Mouse (Mus musculus) forebrain, embryonic 11.5 days (tissue): ENCODE measurements at regions not wholly inside any gene's neighbourhood (a gene's known extent, or its start where the extent isn't known, plus 50 kb on each side); places are given as distances from the start of the nearest gene placed in this dataset.

Experiments
- ATAC-seq: fragments of 200-750 bp; cut with Nextera tagmentation; replicated peaks from 2 replicates; pipeline ENCODE4 v1.8.0; 2017; ENCODE audit warnings: moderate TSS enrichment; ENCODE audit not compliant: low FRiP score
- DNase-seq: peaks from one replicate; pipeline ENCODE4 v3.0.0-alpha.2; 2017; ENCODE audit warnings: low spot score
- H3K27ac ChIP-seq: fragments of 300-500 bp; sonication (generic); 2 replicates; pipeline ENCODE4 v1.5.1; 2014; ENCODE audit warnings: low read depth, low read length
- H3K27me3 ChIP-seq: fragments of 300-500 bp; sonication (generic); 2 replicates; pipeline ENCODE4 v1.6.1; 2014; ENCODE audit warnings: mild to moderate bottlenecking, low read length, mixed read lengths; ENCODE audit not compliant: control insufficient read depth, insufficient read depth
- H3K36me3 ChIP-seq: fragments of 300-500 bp; sonication (generic); 2 replicates; pipeline ENCODE4 v1.6.1; 2014; ENCODE audit warnings: mild to moderate bottlenecking, low read length, moderate library complexity, mixed read lengths; ENCODE audit not compliant: control insufficient read depth, insufficient read depth
- H3K4me1 ChIP-seq: fragments of 300-500 bp; sonication (generic); replicated peaks from 2 replicates; pipeline ENCODE4 v1.6.1; 2014; ENCODE audit warnings: low read length, mixed read lengths; ENCODE audit not compliant: control insufficient read depth, insufficient read depth
- H3K4me2 ChIP-seq: fragments of 300-500 bp; sonication (generic); 2 replicates; pipeline ENCODE4 v1.6.1; 2014; ENCODE audit warnings: low read depth, mild to moderate bottlenecking, low read length, moderate library complexity, mixed read lengths; ENCODE audit not compliant: severe bottlenecking
- H3K4me3 ChIP-seq: fragments of 300-500 bp; sonication (generic); 2 replicates; pipeline ENCODE4 v1.5.1; 2014; ENCODE audit warnings: low read depth, low read length
- H3K9ac ChIP-seq: fragments of 300-500 bp; sonication (generic); 2 replicates; pipeline ENCODE4 v1.6.1; 2014; ENCODE audit warnings: low read length
- H3K9me3 ChIP-seq: fragments of 300-500 bp; sonication (generic); 2 replicates; pipeline ENCODE4 v1.6.1; 2016; ENCODE audit warnings: low read length, mixed read lengths; ENCODE audit not compliant: control insufficient read depth
- WGBS: fragments of 180-500 bp; shearing (Covaris S2); extraction: QIAGEN DNeasy Blood & Tissue Kit; methylation state at CpG from one replicate; pipeline ENCODE4 v1.1.7; 2014; 5-methylcytosine and 5-hydroxymethylcytosine counted together

GRCm38 (mm10) chr13:26714056-26714455 is 55.9 kb downstream of the Hdgfl1 start:
- Histone ChIP-seq H3K27ac (no peak overlapping the region), H3K9ac (no peak overlapping the region), H3K4me2 (no peak overlapping the region), H3K9me3 (no peaks in the 10 kb centered on the region), H3K4me1 (no peaks in the 10 kb centered on the region), H3K36me3 (no peaks in the 10 kb centered on the region), H3K27me3 (no peaks in the 10 kb centered on the region), H3K4me3 (no peak overlapping the region)
- DNase-seq, result no peak
- no peak for ATAC-seq
- 90% methylated on average over 5 of the region's 5 CpGs for WGBS

DNA sequence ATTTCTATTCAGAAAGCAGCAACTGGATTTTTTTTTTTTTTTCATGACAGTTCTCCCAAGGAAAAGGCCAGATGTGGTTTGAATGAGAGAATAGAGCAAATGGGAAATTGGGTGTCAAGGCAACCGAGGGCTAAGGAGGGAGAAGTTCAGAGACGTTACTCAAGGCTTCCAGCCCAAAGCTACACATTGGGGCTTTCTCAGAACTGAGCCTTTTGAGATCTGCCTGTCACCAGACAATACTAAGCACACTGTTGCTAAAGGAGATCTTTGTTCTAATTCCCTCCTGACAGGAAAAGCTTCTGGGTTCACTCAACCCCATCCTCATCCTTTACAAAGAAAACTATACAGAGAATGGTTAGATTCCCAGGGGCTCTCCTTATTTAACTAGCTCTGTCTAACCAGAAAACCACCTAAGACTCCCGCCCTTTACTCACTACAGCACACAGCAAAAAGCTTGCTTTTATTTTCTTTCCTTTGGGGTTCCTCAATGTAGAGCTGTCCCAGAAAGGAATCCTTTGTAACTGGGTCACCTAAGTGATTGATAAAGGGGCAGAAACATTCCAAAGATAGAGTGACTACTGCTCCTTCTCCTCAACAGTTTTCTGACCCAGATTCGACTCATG is 70.8 kb downstream of the Hdgfl1 start:
- Histone ChIP-seq H3K27me3 (no peaks in the 10 kb centered on the region), H3K27ac (no peak overlapping the region), H3K9me3 (no peaks in the 10 kb centered on the region), H3K4me1 (no peaks in the 10 kb centered on the region), H3K4me2 (no peak overlapping the region), H3K36me3 (no peaks in the 10 kb centered on the region), H3K9ac (no peak overlapping the region), H3K4me3 (no peak overlapping the region)
- no peak for DNase-seq
- 0 out of 2 replicates have a peak, but pooled peaks have one; percentile 10 for ATAC-seq
- WGBS, result 22% methylated on average over 4 of the region's 4 CpGs

- H3K27ac ChIP-seq, result no peak overlapping the region
- H3K9me3 ChIP-seq, result no peaks in the 10 kb centered on the region
- H3K4me3 ChIP-seq, result no peak overlapping the region
- H3K4me2 ChIP-seq, result no peak overlapping the region
- WGBS, result 60% methylated on average over 2 of the region's 2 CpGs
- H3K36me3 ChIP-seq, result no peaks in the 10 kb centered on the region
- DNase-seq (no peak), ATAC-seq (no peak)
- H3K4me1 ChIP-seq, result no peaks in the 10 kb centered on the region
- no peaks in the 10 kb centered on the region for H3K27me3 ChIP-seq
- no peak overlapping the region for H3K9ac ChIP-seq
Measured at GRCm38 (mm10) chr13:26659471-26659870, 110.5 kb downstream of the Hdgfl1 start.

- Histone ChIP-seq H3K4me3 (no peak overlapping the region), H3K4me2 (no peak overlapping the region), H3K4me1 (no peaks in the 10 kb centered on the region), H3K27ac (peak overlapping the region; percentile 72; the same call in 1 of the 2 replicates), H3K36me3 (no peaks in the 10 kb centered on the region), H3K27me3 (no peaks in the 10 kb centered on the region), H3K9ac (no peak overlapping the region), H3K9me3 (no peaks in the 10 kb centered on the region)
- 57% methylated on average over 1 of the region's 1 CpGs for WGBS
- DNase-seq, result no peak
- ATAC-seq, result peak; percentile 72
Measured at GRCm38 (mm10) chr13:26657010-26657611, 112.9 kb downstream of the Hdgfl1 start.
